8 mouse cellular contexts compared by ENCODE assay signal in the genomic region with DNA sequence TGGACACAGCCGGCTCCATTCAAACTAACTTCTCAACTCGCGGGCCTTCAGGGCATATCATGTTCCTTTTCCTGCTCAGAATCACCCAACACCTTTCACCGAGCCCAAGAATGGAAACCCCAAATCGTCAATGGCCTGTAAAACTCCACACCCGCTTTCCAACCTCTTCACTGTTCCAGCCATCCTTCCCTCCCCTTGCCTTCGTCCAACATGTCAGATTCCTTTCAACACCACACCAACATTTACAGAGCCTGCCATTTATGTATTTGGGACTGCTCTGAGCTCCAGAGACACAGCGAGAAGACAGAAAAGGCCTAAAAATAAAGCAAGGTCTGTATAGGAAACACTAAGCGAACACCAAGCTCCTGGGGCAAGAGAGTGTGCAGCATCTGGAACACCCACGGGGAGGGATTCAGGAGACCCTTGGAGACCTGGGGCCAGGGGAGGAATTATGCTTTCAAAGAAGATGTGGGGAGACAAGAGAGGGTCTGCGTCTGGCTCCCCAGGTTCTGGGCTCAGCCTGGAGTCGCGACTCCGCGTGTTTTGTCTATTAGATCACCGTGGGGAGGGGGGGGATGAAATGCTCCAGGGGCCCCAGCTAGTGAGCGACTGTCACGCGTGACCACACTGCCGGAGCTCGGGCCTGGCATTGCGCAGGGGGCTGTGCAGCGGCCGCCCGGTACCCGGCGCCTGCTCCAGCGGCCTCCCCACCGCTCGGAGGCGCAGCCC. TPM values are rescaled to one million over a fixed set of nuclear protein-coding genes. Genes with fewer than 3 reads are reported as not detected.
A peak's percentile ranks its signal among the peaks of the same experiment; 100 is the strongest.
DNase-seq lines count a peak whose midpoint lies in the region; ATAC-seq and TF ChIP-seq lines count a peak whose summit lies in the region.

No protein-coding gene starts in this region.

- peak overlapping the region; percentile 90 for H3K4me3 ChIP-seq in testis, adult 2 months (ENCODE audit: control insufficient read depth, low read depth, low read length)
- H3K4me3 ChIP-seq in embryonic facial prominence, embryonic 11.5 days (ENCODE audit: low read depth, low read length), result peak overlapping the region; percentile 94
- H3K4me3 ChIP-seq in hindbrain, embryonic 10.5 days, result peak overlapping the region; percentile 82
- peak overlapping the region; percentile 93 for H3K4me3 ChIP-seq in liver, embryonic 12.5 days
- H3K4me3 ChIP-seq in stomach, embryonic 16.5 days (replicated peaks; ENCODE audit: low read length), result peak overlapping the region; percentile 91

- no peaks in the 10 kb centered on the region for H3K27me3 ChIP-seq in testis, adult 2 months (ENCODE audit: control insufficient read depth, insufficient read depth, low read length)
- H3K27me3 ChIP-seq in embryonic facial prominence, embryonic 11.5 days (ENCODE audit: control insufficient read depth, insufficient read depth, low read length), result peaks cover 8% of the 10 kb centered on the region
- H3K27me3 ChIP-seq in hindbrain, embryonic 10.5 days (ENCODE audit: insufficient read depth, poor library complexity, severe bottlenecking), result peaks cover 42% of the 10 kb centered on the region
- H3K27me3 ChIP-seq in liver, embryonic 12.5 days (replicated peaks), result peaks cover 17% of the 10 kb centered on the region
- H3K27me3 ChIP-seq in stomach, embryonic 16.5 days (ENCODE audit: control insufficient read depth, insufficient read depth, low read length), result peaks cover 6% of the 10 kb centered on the region

- peak overlapping the region; percentile 70 for H3K4me2 ChIP-seq in embryonic facial prominence, embryonic 11.5 days (ENCODE audit: low read depth, low read length)
- H3K4me2 ChIP-seq in liver, embryonic 12.5 days, result peak overlapping the region; percentile 77
- H3K4me2 ChIP-seq in stomach, embryonic 16.5 days (ENCODE audit: low read depth, low read length), result peak overlapping the region; percentile 85

- TF ChIP-seq CTCF in testis, adult 2 months (IDR thresholded peaks at IDR 0.05; ENCODE audit: control insufficient read depth, insufficient read depth, insufficient replicate concordance, low read depth, low read length), result no peak

- no peaks in the 10 kb centered on the region; the same call in 1 of the 2 replicates for H3K9me3 ChIP-seq in embryonic facial prominence, embryonic 11.5 days (replicated peaks; ENCODE audit: control insufficient read depth, low read length)
- 0 out of 2 replicates have a peak, but pooled peaks cover 5% of the 10 kb centered on the region for H3K9me3 ChIP-seq in hindbrain, embryonic 10.5 days
- H3K9me3 ChIP-seq in liver, embryonic 12.5 days (replicated peaks), result 0 out of 2 replicates have a peak, but pooled peaks cover 4% of the 10 kb centered on the region
- H3K9me3 ChIP-seq in stomach, embryonic 16.5 days (replicated peaks; ENCODE audit: control insufficient read depth, low read length), result 0 out of 2 replicates have a peak, but pooled peaks cover 5% of the 10 kb centered on the region

- peak overlapping the region; percentile 81 for H3K27ac ChIP-seq in testis, adult 2 months (ENCODE audit: control insufficient read depth, insufficient read depth, low read depth, low read length)
- H3K27ac ChIP-seq in embryonic facial prominence, embryonic 11.5 days (replicated peaks; ENCODE audit: low read depth, low read length), result peak overlapping the region; percentile 81
- H3K27ac ChIP-seq in hindbrain, embryonic 10.5 days, result peak overlapping the region; percentile 98
- peak overlapping the region; percentile 96 for H3K27ac ChIP-seq in liver, embryonic 12.5 days
- H3K27ac ChIP-seq in stomach, embryonic 16.5 days (ENCODE audit: low read length), result peak overlapping the region; percentile 93

- H3K9ac ChIP-seq in embryonic facial prominence, embryonic 11.5 days (replicated peaks; ENCODE audit: low read length), result peak overlapping the region; percentile 98
- peak overlapping the region; percentile 98 for H3K9ac ChIP-seq in liver, embryonic 12.5 days
- H3K9ac ChIP-seq in stomach, embryonic 16.5 days (ENCODE audit: low read length), result peak overlapping the region; percentile 98

- no peaks in the 10 kb centered on the region for H3K36me3 ChIP-seq in testis, adult 2 months (ENCODE audit: control insufficient read depth, insufficient read depth, low read length)
- H3K36me3 ChIP-seq in embryonic facial prominence, embryonic 11.5 days (replicated peaks; ENCODE audit: control insufficient read depth, insufficient read depth, low read depth, low read length), result peaks cover 2% of the 10 kb centered on the region; the same call in 1 of the 2 replicates
- peaks cover 35% of the 10 kb centered on the region for H3K36me3 ChIP-seq in hindbrain, embryonic 10.5 days
- peaks cover 42% of the 10 kb centered on the region for H3K36me3 ChIP-seq in liver, embryonic 12.5 days
- H3K36me3 ChIP-seq in stomach, embryonic 16.5 days (ENCODE audit: control insufficient read depth, insufficient read depth, low read length), result peaks cover 9% of the 10 kb centered on the region; the same call in 1 of the 2 replicates

- no peak for DNase-seq in testis, postnatal 10 days (ENCODE audit: low spot score)
- peak; percentile 44 for DNase-seq in embryonic facial prominence, embryonic 11.5 days (ENCODE audit: low spot score)
- DNase-seq in hindbrain, embryonic 10.5 days (ENCODE audit: low spot score), result peak; percentile 59
- no peak for DNase-seq in B cell, adult 2 months
- DNase-seq in right cerebral cortex, adult 18-20 months, result no peak

- ATAC-seq in embryonic facial prominence, embryonic 11.5 days (replicated peaks; ENCODE audit: insufficient number of reproducible peaks, low FRiP score, low TSS enrichment, low read depth), result peak; percentile 0; the same call in 1 of the 2 replicates
- ATAC-seq in liver, embryonic 12.5 days, result peak; percentile 1; the same call in 1 of the 2 replicates
- ATAC-seq in stomach, embryonic 16.5 days (ENCODE audit: insufficient read depth, low FRiP score), result peak; percentile 0

- peaks cover 17% of the 10 kb centered on the region for H3K4me1 ChIP-seq in testis, adult 2 months (ENCODE audit: control insufficient read depth, insufficient read depth, low read length)
- H3K4me1 ChIP-seq in embryonic facial prominence, embryonic 11.5 days (ENCODE audit: control insufficient read depth, insufficient read depth, low read length), result peaks cover 7% of the 10 kb centered on the region; the same call in 1 of the 2 replicates
- H3K4me1 ChIP-seq in hindbrain, embryonic 10.5 days (replicated peaks), result peaks cover 30% of the 10 kb centered on the region
- peaks cover 49% of the 10 kb centered on the region for H3K4me1 ChIP-seq in liver, embryonic 12.5 days
- H3K4me1 ChIP-seq in stomach, embryonic 16.5 days (ENCODE audit: control insufficient read depth, insufficient read depth, low read length), result peaks cover 16% of the 10 kb centered on the region

- no peak for TF ChIP-seq POLR2A in testis, adult 2 months (IDR thresholded peaks at IDR 0.05; ENCODE audit: control insufficient read depth, low read depth, low read length)

- WGBS in embryonic facial prominence, embryonic 11.5 days, result 1% methylated on average over 31 of the region's 31 CpGs
- WGBS in hindbrain, embryonic 10.5 days, result 2% methylated on average over 31 of the region's 31 CpGs
- 1% methylated on average over 31 of the region's 31 CpGs for WGBS in liver, embryonic 12.5 days (ENCODE audit: insufficient replicate concordance)
- WGBS in stomach, embryonic 16.5 days, result under 1% methylated on average over 31 of the region's 31 CpGs

RNA-seq across cellular contexts. Expression of a gene that starts 1.0 kb away (rescaled TPM):
- polyA plus RNA-seq in testis, adult 2 months (2012; rRNA removed), result 46.9 and 52.8 TPM in 2 replicates
- polyA plus RNA-seq in embryonic facial prominence, embryonic 11.5 days (2014; fragmentation: Nextera tagmentation; extraction: Ambion mirVana), result 23.2 and 27.1 TPM in 2 replicates
- 46.5 and 50.0 TPM in 2 replicates for polyA plus RNA-seq in hindbrain, embryonic 10.5 days (2016; fragmentation: Nextera tagmentation; extraction: Ambion mirVana)
- polyA plus RNA-seq in liver, embryonic 12.5 days (2016; fragmentation: Nextera tagmentation; extraction: Ambion mirVana), result 39.8 and 41.6 TPM in 2 replicates
- 52.5 and 56.4 TPM in 2 replicates for polyA plus RNA-seq in stomach, embryonic 16.5 days (2015; fragmentation: Nextera tagmentation; extraction: Ambion mirVana)

RNA-seq across cellular contexts. Expression of a gene that starts 10.1 kb away (rescaled TPM):
- not detected in 2 replicates for polyA plus RNA-seq in testis, adult 2 months (2012; rRNA removed)
- 0.08 and 0.21 TPM in 2 replicates for polyA plus RNA-seq in embryonic facial prominence, embryonic 11.5 days (2014; fragmentation: Nextera tagmentation; extraction: Ambion mirVana)
- polyA plus RNA-seq in hindbrain, embryonic 10.5 days (2016; fragmentation: Nextera tagmentation; extraction: Ambion mirVana), result 0.20 and 0.35 TPM in 2 replicates
- polyA plus RNA-seq in liver, embryonic 12.5 days (2016; fragmentation: Nextera tagmentation; extraction: Ambion mirVana), result 0.10 and 0.12 TPM in 2 replicates
- 1.8 and 2.0 TPM in 2 replicates for polyA plus RNA-seq in stomach, embryonic 16.5 days (2015; fragmentation: Nextera tagmentation; extraction: Ambion mirVana)

RNA-seq across cellular contexts. Expression of a gene that starts 26.9 kb away (rescaled TPM):
- 27.5 and 31.8 TPM in 2 replicates for polyA plus RNA-seq in testis, adult 2 months (2012; rRNA removed)
- 28.5 and 31.1 TPM in 2 replicates for polyA plus RNA-seq in embryonic facial prominence, embryonic 11.5 days (2014; fragmentation: Nextera tagmentation; extraction: Ambion mirVana)
- polyA plus RNA-seq in hindbrain, embryonic 10.5 days (2016; fragmentation: Nextera tagmentation; extraction: Ambion mirVana), result 52.3 and 59.4 TPM in 2 replicates
- polyA plus RNA-seq in liver, embryonic 12.5 days (2016; fragmentation: Nextera tagmentation; extraction: Ambion mirVana), result 85.7 and 85.9 TPM in 2 replicates
- 53.3 and 55.7 TPM in 2 replicates for polyA plus RNA-seq in stomach, embryonic 16.5 days (2015; fragmentation: Nextera tagmentation; extraction: Ambion mirVana)

RNA-seq across cellular contexts. Expression of a gene that starts 49.6 kb away (rescaled TPM):
- 35.0 and 36.9 TPM in 2 replicates for polyA plus RNA-seq in testis, adult 2 months (2012; rRNA removed)
- 11.4 and 13.3 TPM in 2 replicates for polyA plus RNA-seq in embryonic facial prominence, embryonic 11.5 days (2014; fragmentation: Nextera tagmentation; extraction: Ambion mirVana)
- polyA plus RNA-seq in hindbrain, embryonic 10.5 days (2016; fragmentation: Nextera tagmentation; extraction: Ambion mirVana), result 17.6 and 19.4 TPM in 2 replicates
- polyA plus RNA-seq in liver, embryonic 12.5 days (2016; fragmentation: Nextera tagmentation; extraction: Ambion mirVana), result 14.5 and 15.5 TPM in 2 replicates
- 15.2 and 18.2 TPM in 2 replicates for polyA plus RNA-seq in stomach, embryonic 16.5 days (2015; fragmentation: Nextera tagmentation; extraction: Ambion mirVana)

RNA-seq across cellular contexts. Expression of a gene that starts 53.0 kb away (rescaled TPM):
- 98.6 and 107 TPM in 2 replicates for polyA plus RNA-seq in testis, adult 2 months (2012; rRNA removed)
- 51.3 and 55.0 TPM in 2 replicates for polyA plus RNA-seq in embryonic facial prominence, embryonic 11.5 days (2014; fragmentation: Nextera tagmentation; extraction: Ambion mirVana)
- 58.4 and 73.5 TPM in 2 replicates for polyA plus RNA-seq in hindbrain, embryonic 10.5 days (2016; fragmentation: Nextera tagmentation; extraction: Ambion mirVana)
- 87.4 and 88.6 TPM in 2 replicates for polyA plus RNA-seq in liver, embryonic 12.5 days (2016; fragmentation: Nextera tagmentation; extraction: Ambion mirVana)
- 47.4 and 51.5 TPM in 2 replicates for polyA plus RNA-seq in stomach, embryonic 16.5 days (2015; fragmentation: Nextera tagmentation; extraction: Ambion mirVana)

Comparison
In these comparisons a context has a peak if more than half of its experiments do, and no peak if none do; other contexts are left out.
1. DNase-seq: peak in embryonic facial prominence, embryonic 11.5 days (single experiment) and hindbrain, embryonic 10.5 days (single experiment); none in testis, postnatal 10 days (single experiment), B cell, adult 2 months (0 of 2) and right cerebral cortex, adult 18-20 months (single experiment).
2. Peak in every context shown above with its lines, with median percentiles within 50 percentile points of each other: H3K27ac ChIP-seq, H3K4me3 ChIP-seq, ATAC-seq, H3K4me2 ChIP-seq and H3K9ac ChIP-seq.